Mouse (Mus musculus) large intestine, adult 2 months (tissue): ENCODE measurements around the gene Szrd1. TPM values are rescaled to one million over a fixed set of nuclear protein-coding genes. Genes with fewer than 3 reads are reported as not detected.
"Not testable (repeated sequence)": the region's sequence is repeated elsewhere in the genome, so short reads cannot be mapped to it uniquely, and the experiment has no call there.

Experiments used
- DNase-seq: peaks from one replicate; pipeline ENCODE4 v3.0.0-alpha.2; 2012; ENCODE audit warnings: low read depth, low spot score
- WGBS: fragments of 180-500 bp; shearing (Covaris S2); methylation state at CpG from one replicate; pipeline ENCODE4 v1.1.7; 2018; 5-methylcytosine and 5-hydroxymethylcytosine counted together
- polyA plus RNA-seq: library from polyadenylated mRNA; depleted of rRNA; stranded (reverse); fragments of >200 nt; gene quantifications from 2 replicates; pipeline ENCODE4 v1.2.3, GENCODE M21; 2012

Gene Szrd1
- polyA plus RNA-seq, 1 experiment = 49.1 TPM

DNA sequence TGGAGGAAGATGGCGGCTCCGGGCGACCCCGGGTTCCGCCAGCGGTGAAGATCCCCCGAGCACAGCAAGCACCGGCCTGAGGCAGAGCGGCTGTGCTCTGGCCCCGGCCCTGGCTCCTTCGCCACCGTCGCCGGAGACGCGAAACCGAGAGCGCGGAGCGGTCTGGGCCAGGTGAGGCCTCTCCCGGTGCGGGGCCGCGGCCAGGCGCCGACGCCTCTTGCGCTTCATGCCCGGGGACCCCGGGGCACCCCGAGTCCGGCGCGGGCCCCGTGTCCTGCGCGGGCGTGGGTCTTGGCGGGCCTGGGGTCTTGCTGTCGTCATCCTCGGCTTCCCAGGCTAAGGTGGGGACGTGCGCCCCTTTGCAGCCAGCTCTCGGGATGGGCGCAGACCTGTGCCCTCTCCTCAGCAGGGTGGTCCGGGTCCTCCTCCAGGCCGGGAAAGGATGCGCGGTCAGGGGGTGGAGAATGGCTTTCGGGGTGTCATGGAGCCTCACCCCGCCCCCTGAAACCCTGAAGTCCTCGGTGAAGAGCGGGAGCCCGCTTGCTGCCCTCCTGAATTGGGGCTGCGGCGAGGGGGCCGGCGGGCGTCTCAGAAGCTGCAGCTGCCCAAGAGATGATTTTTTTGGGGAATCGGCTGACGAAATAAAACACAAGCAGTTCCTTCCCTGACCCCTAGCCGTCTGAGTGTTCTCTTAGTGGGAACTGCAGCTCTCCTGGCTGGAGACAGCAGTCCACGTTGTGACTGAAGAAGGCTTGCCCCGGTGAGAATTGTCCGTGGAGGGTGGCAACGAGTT is 8.6 kb upstream of the Szrd1 start:
- no peak for DNase-seq
- under 1% methylated on average over 66 of the region's 66 CpGs for WGBS

GRCm38 (mm10) chr4:141147112-141148008 is 7.8 kb upstream of the Szrd1 start, which contains the start of gene Fbxo42:
Gene Fbxo42 (plus strand): TSS chr4:141147913.
- DNase-seq = no peak
- 1% methylated on average over 58 of the region's 58 CpGs for WGBS

- WGBS = 91% methylated on average over 6 of the region's 6 CpGs
- DNase-seq = no peak
Measured at GRCm38 (mm10) chr4:141146491-141147033, 7.0 kb upstream of the Szrd1 start.

GRCm38 (mm10) chr4:141145124-141145523 is 5.5 kb upstream of the Szrd1 start:
- WGBS = 94% methylated on average over 13 of the region's 16 CpGs
- not testable (repeated sequence) for DNase-seq

DNA sequence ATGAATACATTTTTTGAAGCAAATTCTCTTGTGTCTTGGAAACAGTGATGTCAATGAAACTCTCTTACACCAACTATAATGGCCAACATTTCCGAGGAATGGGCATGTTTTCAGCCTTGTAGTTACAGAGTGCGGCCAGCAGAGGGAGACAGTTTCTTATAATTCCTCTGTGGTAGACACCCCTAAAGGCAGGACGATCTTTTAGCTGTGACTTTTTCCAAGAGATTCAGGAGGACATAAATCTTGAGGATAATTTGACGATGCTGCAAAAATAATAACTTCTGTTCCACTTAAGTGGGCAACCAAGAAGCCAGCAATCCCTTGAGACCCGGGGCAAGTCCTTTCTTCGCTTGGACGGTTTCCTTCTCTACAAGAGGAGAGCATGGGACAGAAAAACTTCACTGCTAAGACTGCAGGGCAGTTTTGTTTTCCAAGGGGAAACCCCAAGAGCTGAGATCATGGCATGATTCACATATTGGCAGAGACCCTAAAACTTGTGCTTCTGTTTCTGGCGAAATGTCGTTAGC is 2.8 kb upstream of the Szrd1 start:
- 8% methylated on average over 9 of the region's 9 CpGs for WGBS
- DNase-seq = no peak

- DNase-seq = no peak
- WGBS = 94% methylated on average over 6 of the region's 6 CpGs
Measured at GRCm38 (mm10) chr4:141140967-141141366, 1.4 kb upstream of the Szrd1 start.

DNA sequence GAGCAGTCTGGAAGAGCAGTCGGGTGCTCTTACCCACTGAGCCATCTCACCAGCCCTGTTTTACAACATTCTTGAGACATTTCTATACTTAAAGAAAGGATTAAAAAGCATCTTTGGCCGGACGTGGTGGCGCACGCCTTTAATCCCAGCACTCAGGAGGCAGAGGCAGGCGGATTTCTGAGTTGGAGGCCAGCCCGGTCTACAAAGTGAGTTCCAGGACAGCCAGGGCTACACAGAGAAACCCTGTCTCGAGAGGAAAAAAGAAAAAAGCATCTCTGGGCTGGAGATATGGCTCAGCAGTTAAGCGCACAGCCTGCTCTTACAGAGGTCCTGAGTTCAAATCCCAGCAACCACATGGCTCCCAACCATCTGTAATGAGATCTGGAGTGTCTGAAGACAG is 779 bp upstream of the Szrd1 start:
- not testable (repeated sequence) for DNase-seq
- 82% methylated on average over 9 of the region's 9 CpGs for WGBS

DNA sequence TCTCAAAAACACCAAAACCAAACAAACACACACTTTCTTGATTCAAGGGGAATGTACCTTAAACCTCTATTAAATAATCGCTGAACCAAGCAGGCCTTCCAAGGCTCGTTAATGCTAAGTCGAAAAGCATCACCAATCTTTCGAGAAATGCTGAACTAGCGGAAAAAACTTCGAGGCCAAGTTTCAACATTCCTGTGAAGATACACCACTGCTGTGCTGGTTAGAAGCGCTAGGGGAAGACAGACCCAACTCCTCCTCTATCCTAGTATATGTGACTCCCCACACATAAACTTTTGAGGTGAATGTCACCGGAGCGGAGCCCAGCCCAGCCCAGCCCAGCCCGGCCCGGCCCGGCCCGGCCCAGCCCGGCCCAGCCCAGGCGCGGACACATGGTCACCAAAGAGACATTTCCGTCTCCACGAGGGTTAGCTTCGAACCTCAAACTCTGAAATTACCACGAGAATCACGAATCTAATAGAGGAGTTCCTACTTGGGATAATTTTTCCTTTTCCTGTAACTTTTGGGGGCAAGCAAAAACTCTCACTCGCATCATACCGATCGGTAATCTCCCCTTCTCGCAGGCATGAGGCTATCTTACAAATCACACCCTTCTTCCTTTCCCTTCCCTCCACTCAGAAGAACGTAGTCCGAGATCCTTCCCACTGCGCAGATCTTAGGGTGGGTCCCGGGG is 1.0 kb downstream of the Szrd1 start:
- DNase-seq = no peak
- WGBS = under 1% methylated on average over 29 of the region's 29 CpGs

GRCm38 (mm10) chr4:141137740-141138139 is 1.8 kb downstream of the Szrd1 start:
- 9% methylated on average over 3 of the region's 3 CpGs for WGBS
- DNase-seq = not testable (repeated sequence)

GRCm38 (mm10) chr4:141136126-141136525 is 3.4 kb downstream of the Szrd1 start:
- WGBS = 46% methylated on average over 7 of the region's 7 CpGs
- no peak for DNase-seq

DNA sequence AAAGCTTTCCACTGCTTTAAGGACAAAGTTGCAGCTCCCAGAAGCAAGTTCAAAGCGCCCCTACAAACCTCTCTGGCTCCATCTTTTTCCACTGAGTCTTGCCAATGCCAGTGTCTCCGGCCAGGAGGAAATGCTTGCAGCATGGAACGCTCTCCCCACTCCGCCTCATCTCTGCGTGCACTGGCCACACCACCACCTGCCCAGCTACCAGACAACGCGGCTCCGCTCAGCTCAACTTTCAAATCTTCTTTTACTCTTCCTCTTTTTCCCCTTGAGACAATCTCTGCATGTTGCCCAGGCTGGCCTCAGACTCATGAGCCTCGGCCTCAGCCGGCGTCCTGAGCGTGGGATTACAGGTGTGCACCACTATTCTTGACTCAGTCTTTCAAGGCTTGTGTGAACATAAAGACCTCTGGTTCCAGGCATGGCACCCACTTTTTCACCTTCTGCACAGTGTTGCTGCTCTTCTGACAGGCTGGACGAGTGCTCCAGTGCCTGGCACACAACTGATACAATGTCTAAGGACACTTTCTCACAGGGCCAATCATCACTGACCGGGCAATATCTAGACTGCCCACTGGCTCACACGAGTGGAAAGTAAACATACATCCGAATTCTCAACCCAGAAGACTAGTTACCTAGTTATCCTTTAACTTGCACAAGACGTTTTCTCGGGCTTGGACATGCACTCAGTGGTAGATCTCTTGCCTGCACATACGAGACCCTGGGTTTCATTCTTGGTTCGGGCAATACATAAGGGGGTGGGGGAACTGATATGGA is 4.6 kb downstream of the Szrd1 start:
- WGBS = 19% methylated on average over 20 of the region's 20 CpGs
- DNase-seq = no peak

DNA sequence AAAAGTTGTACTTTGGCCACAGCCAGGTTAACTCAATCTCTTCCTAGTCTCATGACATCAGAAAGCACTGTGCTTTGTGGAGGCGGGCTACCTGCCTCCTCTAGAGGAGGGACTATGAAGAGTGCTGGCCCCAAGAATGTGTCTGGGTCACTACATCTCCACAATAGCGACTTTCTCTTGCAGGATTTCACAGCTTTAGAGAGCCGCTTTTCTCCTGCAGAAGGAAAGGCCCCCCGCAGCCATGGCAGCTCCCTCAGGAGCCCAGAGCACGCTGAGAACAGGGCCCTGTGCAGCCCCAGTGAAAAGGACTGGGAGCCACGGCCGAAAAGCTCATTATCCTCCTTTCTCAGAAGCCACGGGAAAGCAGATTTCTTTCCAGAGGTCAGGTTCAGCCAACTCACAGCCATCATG is 5.5 kb downstream of the Szrd1 start:
- DNase-seq = no peak
- WGBS = 25% methylated on average over 8 of the region's 8 CpGs

DNA sequence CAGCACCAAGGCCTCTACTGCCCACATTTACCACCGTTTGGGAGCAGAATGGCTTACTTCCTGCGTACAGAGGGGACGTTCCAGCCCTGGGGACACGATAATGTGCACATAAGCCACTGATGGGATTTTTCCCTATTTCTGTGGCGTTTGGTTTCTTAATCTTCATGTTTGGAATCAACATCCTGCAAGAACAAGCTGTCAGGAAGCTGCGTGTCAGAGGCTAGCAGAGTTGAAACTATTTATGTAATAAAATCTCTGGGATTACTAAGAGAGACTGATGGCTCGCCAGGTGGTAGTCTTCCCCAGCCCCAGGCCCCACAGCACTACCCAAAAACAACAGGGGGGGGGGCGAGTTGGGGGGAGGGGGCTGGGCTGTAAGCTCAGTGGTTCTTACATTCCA is 6.3 kb downstream of the Szrd1 start:
- WGBS = 21% methylated on average over 8 of the region's 8 CpGs
- DNase-seq = no peak

- DNase-seq = no peak
- 35% methylated on average over 8 of the region's 8 CpGs for WGBS
Measured at GRCm38 (mm10) chr4:141132191-141132590, 7.4 kb downstream of the Szrd1 start.

DNA sequence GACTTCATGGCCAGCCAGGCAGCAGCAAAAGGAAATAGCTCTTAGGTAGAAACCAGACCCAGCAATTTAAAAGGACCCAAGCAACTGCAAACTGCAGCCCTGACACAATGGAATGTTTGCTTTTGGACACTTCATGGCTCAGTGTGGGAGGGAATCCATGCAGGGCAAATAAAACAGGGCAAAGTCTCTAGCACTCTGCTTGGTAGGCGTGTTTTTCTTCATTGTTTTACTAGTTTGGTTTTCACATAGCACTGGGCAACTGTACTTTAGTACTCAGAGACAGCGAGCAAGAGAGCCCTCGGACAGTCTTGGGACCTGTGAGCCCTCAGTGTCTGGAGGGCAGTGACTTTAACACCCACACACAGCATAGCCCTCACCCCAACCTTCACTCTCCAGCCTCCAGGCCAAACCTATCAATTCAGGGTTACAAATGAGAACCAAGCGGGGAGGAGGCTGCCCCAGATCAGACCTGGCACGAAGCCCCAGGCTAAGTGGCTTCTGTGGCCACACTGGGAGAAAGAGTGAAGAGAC is 8.0 kb downstream of the Szrd1 start:
- WGBS = 15% methylated on average over 5 of the region's 5 CpGs
- no peak for DNase-seq

GRCm38 (mm10) chr4:141130704-141131342 is 8.8 kb downstream of the Szrd1 start:
- WGBS = 27% methylated on average over 6 of the region's 6 CpGs
- no peak for DNase-seq

- 11% methylated on average over 6 of the region's 6 CpGs for WGBS
- no peak for DNase-seq
Measured at GRCm38 (mm10) chr4:141129190-141129710, 10.3 kb downstream of the Szrd1 start.

DNA sequence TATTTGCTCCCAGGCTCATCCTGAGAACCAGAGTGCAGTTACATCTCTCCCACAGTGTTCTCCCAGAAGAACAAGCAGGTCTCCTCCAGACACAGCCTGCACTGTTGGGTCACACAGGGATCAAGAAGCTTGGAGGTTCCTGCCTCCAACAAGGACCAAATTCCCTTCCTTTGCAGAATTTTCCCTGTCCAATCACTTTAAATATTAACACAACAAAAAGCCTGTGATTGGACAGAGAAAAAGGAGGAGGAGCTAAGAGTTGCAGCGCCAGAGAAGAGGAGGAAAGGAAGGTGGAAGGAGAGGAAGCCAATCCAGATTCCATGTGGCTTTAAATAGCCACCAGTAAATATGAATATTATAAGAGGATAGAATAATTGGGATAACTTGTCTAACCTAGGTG is 16.5 kb downstream of the Szrd1 start:
- 22% methylated on average over 1 of the region's 1 CpGs for WGBS
- no peak for DNase-seq
